Comparison of ENCODE assay signal across 8 mouse cellular contexts in genomic region chr7:49437901-49438300, GRCm38 (mm10).
A peak's percentile ranks its signal among the peaks of the same experiment; 100 is the strongest.
DNase-seq lines count a peak whose midpoint lies in the region; ATAC-seq lines count a peak whose summit lies in the region.

No protein-coding gene starts in this region.

- no peak overlapping the region for H3K9ac ChIP-seq in forebrain, embryonic 15.5 days (replicated peaks)
- no peak overlapping the region for H3K9ac ChIP-seq in forebrain, embryonic 16.5 days (replicated peaks; ENCODE audit: low read depth, low read length)

- H3K27me3 ChIP-seq in forebrain, embryonic 15.5 days = no peaks in the 10 kb centered on the region
- H3K27me3 ChIP-seq in forebrain, embryonic 16.5 days (replicated peaks; ENCODE audit: control insufficient read depth, insufficient read depth, low read length) = no peaks in the 10 kb centered on the region

- intact Hi-C loops in left cerebral cortex, postnatal 14 days (cut with DNase I) = no loop called here
- intact Hi-C loops in gastrocnemius, postnatal 14 days (cut with DNase I; ENCODE audit: low total_unique reads) = loop anchor here (5.0 kb wide), 1 partner anchor 311 kb away; no protein-coding TSS in a partner anchor

- DNase-seq in left cerebral cortex, adult 18-20 months (ENCODE audit: low spot score in 2 of 2) = peak; percentile 59 to 77
- no peak for DNase-seq in left cerebral cortex, adult 11 months (ENCODE audit: low spot score)
- peak; percentile 61 to 76 for DNase-seq in left cerebral cortex, postnatal 14 days (ENCODE audit: low spot score in 2 of 2)
- DNase-seq in right cerebral cortex, postnatal 14 days = peak; percentile 40
- DNase-seq in ovary, postnatal 14 days (ENCODE audit: low spot score) = no peak
- DNase-seq in gastrocnemius, postnatal 14 days = no peak

- H3K36me3 ChIP-seq in forebrain, embryonic 15.5 days = no peaks in the 10 kb centered on the region
- H3K36me3 ChIP-seq in forebrain, embryonic 16.5 days (ENCODE audit: control insufficient read depth, insufficient read depth) = no peaks in the 10 kb centered on the region

- no peak for ATAC-seq in forebrain, embryonic 15.5 days (replicated peaks)
- ATAC-seq in forebrain, embryonic 16.5 days = no peak

- H3K27ac ChIP-seq in forebrain, embryonic 15.5 days (replicated peaks) = peak overlapping the region; percentile 24; the same call in 1 of the 2 replicates
- H3K27ac ChIP-seq in forebrain, embryonic 16.5 days (ENCODE audit: low read length) = no peak overlapping the region

- H3K9me3 ChIP-seq in forebrain, embryonic 15.5 days = no peaks in the 10 kb centered on the region
- no peaks in the 10 kb centered on the region for H3K9me3 ChIP-seq in forebrain, embryonic 16.5 days (ENCODE audit: control insufficient read depth, low read length)

- peaks cover 9% of the 10 kb centered on the region for H3K4me1 ChIP-seq in forebrain, embryonic 15.5 days
- H3K4me1 ChIP-seq in forebrain, embryonic 16.5 days (replicated peaks; ENCODE audit: control insufficient read depth, insufficient read depth, low read length) = peaks cover 20% of the 10 kb centered on the region

- WGBS in forebrain, embryonic 15.5 days = 26% methylated on average over 11 of the region's 11 CpGs
- WGBS in forebrain, embryonic 16.5 days = 33% methylated on average over 11 of the region's 11 CpGs

- H3K4me3 ChIP-seq in forebrain, embryonic 15.5 days = no peak overlapping the region
- H3K4me3 ChIP-seq in forebrain, embryonic 16.5 days (replicated peaks; ENCODE audit: low read length) = no peak overlapping the region

- no peak overlapping the region for H3K4me2 ChIP-seq in forebrain, embryonic 15.5 days (replicated peaks)
- H3K4me2 ChIP-seq in forebrain, embryonic 16.5 days (ENCODE audit: low read length) = no peak overlapping the region

Comparison
In these comparisons a context has a peak if more than half of its experiments do, and no peak if none do; other contexts are left out.
1. DNase-seq: peak in left cerebral cortex, adult 18-20 months (2 of 2), left cerebral cortex, postnatal 14 days (2 of 2) and right cerebral cortex, postnatal 14 days (single experiment); none in left cerebral cortex, adult 11 months (single experiment), ovary, postnatal 14 days (single experiment) and gastrocnemius, postnatal 14 days (single experiment).